Mouse (Mus musculus): ENCODE results near the gene Gm19426.
"Not testable (repeated sequence)": the region's sequence is repeated elsewhere in the genome, so short reads cannot be mapped to it uniquely, and the experiment has no call there.

The Gm19426 gene

GRCm38 (mm10) chr2:84750115-84750514 is 6.7 kb upstream of the Gm19426 start:
- no peak for DNase-seq (ENCODE audit: low read depth, low spot score)

GRCm38 (mm10) chr2:84744126-84744525 is 671 bp upstream of the Gm19426 start:
- DNase-seq (ENCODE audit: low read depth, low spot score), result no peak

- no peak for DNase-seq (ENCODE audit: low read depth, low spot score)
Measured at GRCm38 (mm10) chr2:84742451-84743283, 788 bp downstream of the Gm19426 start.

GRCm38 (mm10) chr2:84741841-84742450 is 1.5 kb downstream of the Gm19426 start:
- DNase-seq (ENCODE audit: low read depth, low spot score), result no peak

- DNase-seq (ENCODE audit: low read depth, low spot score), result no peak
Measured at GRCm38 (mm10) chr2:84740608-84741333, 2.7 kb downstream of the Gm19426 start.

- DNase-seq (ENCODE audit: low read depth, low spot score), result no peak
Measured at GRCm38 (mm10) chr2:84738271-84738911, 5.1 kb downstream of the Gm19426 start.

- DNase-seq (ENCODE audit: low read depth, low spot score), result no peak
Measured at GRCm38 (mm10) chr2:84737451-84737925, 6.0 kb downstream of the Gm19426 start.

- DNase-seq (ENCODE audit: low read depth, low spot score), result no peak
Measured at GRCm38 (mm10) chr2:84736312-84737161, 6.9 kb downstream of the Gm19426 start.

GRCm38 (mm10) chr2:84735346-84735920 is 8.0 kb downstream of the Gm19426 start:
- DNase-seq (ENCODE audit: low read depth, low spot score), result no peak

- no peak for DNase-seq (ENCODE audit: low read depth, low spot score)
Measured at GRCm38 (mm10) chr2:84734919-84735318, 8.5 kb downstream of the Gm19426 start.

GRCm38 (mm10) chr2:84734351-84734864 is 9.0 kb downstream of the Gm19426 start:
- no peak for DNase-seq (ENCODE audit: low read depth, low spot score)

GRCm38 (mm10) chr2:84733579-84734300 is 9.7 kb downstream of the Gm19426 start, which contains the start of gene Ypel4:
Ypel4 (plus strand) TSS chr2:84734058.
- DNase-seq (ENCODE audit: low read depth, low spot score), result no peak

- no peak for DNase-seq (ENCODE audit: low read depth, low spot score)
Measured at GRCm38 (mm10) chr2:84732394-84732793, 11.1 kb downstream of the Gm19426 start.

GRCm38 (mm10) chr2:84731206-84731605 is 12.2 kb downstream of the Gm19426 start:
- DNase-seq (ENCODE audit: low read depth, low spot score), result no peak

- DNase-seq (ENCODE audit: low read depth, low spot score), result not testable (repeated sequence)
Measured at GRCm38 (mm10) chr2:84728191-84728590, 15.3 kb downstream of the Gm19426 start.

GRCm38 (mm10) chr2:84727172-84727858 is 16.1 kb downstream of the Gm19426 start, which contains the start of gene Clp1:
Clp1 (minus strand) TSS chr2:84727350.
- DNase-seq (ENCODE audit: low read depth, low spot score), result peak; percentile 95

- no peak for DNase-seq (ENCODE audit: low read depth, low spot score)
Measured at GRCm38 (mm10) chr2:84726716-84727115, 16.7 kb downstream of the Gm19426 start.

- DNase-seq (ENCODE audit: low read depth, low spot score), result no peak
Measured at GRCm38 (mm10) chr2:84725770-84726169, 17.7 kb downstream of the Gm19426 start.

GRCm38 (mm10) chr2:84723856-84724255 is 19.6 kb downstream of the Gm19426 start:
- no peak for DNase-seq (ENCODE audit: low read depth, low spot score)
